Mouse (Mus musculus): ENCODE results near the gene Kcnq2. TPM values are rescaled to one million over a fixed set of nuclear protein-coding genes. Genes with fewer than 3 reads are reported as not detected.

The Kcnq2 gene
- polyA plus RNA-seq, 1 experiment from 2014 or later: 1.5 TPM

DNA sequence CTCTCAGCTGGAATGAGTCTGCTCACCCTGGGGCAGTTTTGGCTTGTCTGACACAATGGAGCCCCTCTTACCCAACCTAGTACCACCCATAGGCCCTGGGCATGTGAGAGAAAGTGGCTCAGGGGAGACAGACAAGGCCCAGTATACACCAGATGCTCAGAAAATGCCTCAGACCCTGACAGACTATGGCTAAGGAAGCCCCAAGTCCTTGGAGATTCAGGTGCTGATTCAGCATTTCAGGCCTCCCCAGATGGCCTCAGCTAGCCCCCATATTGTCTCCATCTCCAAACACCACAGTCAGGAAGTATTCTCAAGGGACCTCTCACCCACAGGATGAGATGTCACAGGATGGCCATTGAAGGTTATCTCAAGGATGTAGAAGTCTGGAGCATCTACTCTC lies 12.5 kb downstream of the Kcnq2 start:
- 0 out of 2 replicates have a peak, but pooled peaks cover 4% of the 10 kb centered on the region for H3K27me3 ChIP-seq (replicated peaks)
- H3K27ac ChIP-seq: no peak overlapping the region
- no peaks in the 10 kb centered on the region for H3K9me3 ChIP-seq
- H3K9ac ChIP-seq: no peak overlapping the region
- no peak overlapping the region for H3K4me2 ChIP-seq
- no peaks in the 10 kb centered on the region for H3K36me3 ChIP-seq
- H3K4me1 ChIP-seq: no peaks in the 10 kb centered on the region
- ATAC-seq (ENCODE audit: insufficient read depth, low FRiP score, low read depth): no peak
- H3K4me3 ChIP-seq (replicated peaks): no peak overlapping the region

DNA sequence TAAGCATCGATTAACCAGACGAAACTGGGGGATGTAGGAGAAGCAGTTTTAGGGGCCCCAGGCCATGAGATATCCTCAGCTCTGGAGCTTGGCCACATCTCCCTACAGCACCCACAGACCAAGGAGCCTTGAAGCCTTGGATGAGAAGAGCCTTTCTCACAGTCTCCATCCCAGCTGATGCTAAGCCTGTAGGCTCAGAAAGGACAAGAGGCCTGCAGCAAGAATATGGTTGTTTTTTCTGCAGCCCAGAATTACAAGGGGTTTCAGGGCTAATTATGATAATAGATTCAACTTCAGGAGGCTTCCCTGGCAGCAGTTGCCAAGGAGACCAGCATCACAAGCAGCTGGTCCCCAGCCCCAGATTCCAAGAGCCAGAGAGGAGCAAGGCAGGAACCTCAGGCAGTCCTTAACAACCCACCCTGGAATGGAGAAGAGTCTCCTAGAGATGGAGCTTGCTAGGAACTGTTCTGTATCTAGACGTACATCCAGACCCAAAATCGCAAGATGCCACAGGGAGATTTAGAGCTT lies 14.1 kb downstream of the Kcnq2 start:
- 79% methylated on average over 4 of the region's 4 CpGs for WGBS
- no peak overlapping the region for H3K27ac ChIP-seq
- H3K9ac ChIP-seq: no peak overlapping the region
- H3K4me1 ChIP-seq: no peaks in the 10 kb centered on the region
- no peaks in the 10 kb centered on the region; the same call in 1 of the 2 replicates for H3K27me3 ChIP-seq (replicated peaks)
- H3K4me3 ChIP-seq (replicated peaks): no peak overlapping the region
- no peak overlapping the region for H3K4me2 ChIP-seq
- ATAC-seq (ENCODE audit: insufficient read depth, low FRiP score, low read depth): no peak
- no peaks in the 10 kb centered on the region for H3K36me3 ChIP-seq
- H3K9me3 ChIP-seq: no peaks in the 10 kb centered on the region

DNA sequence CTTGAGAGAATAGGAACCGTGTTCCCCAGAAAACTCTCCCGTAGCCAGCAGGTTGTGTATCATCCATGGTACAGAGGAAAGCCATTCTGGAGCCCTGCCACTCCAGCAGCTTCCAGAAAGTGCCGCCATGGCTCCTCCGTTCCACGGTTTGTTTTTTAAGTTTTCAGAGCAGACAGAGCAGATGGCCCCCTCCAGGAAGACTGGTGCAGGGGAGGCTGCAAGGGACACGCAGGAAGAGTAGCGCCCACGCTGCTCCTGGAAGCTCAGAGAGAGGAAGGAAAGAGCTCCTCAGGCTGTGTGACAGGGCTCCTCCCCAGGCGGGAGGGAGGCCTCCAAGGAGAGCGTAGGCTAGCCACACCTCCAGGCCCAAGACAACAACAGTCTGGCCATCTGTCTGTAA lies 15.1 kb downstream of the Kcnq2 start:
- Histone ChIP-seq H3K9me3 (no peaks in the 10 kb centered on the region), H3K36me3 (no peaks in the 10 kb centered on the region), H3K4me1 (no peaks in the 10 kb centered on the region), H3K4me2 (no peak overlapping the region), H3K4me3 (replicated peaks) (no peak overlapping the region), H3K27ac (no peak overlapping the region), H3K27me3 (replicated peaks) (no peaks in the 10 kb centered on the region; the same call in 1 of the 2 replicates), H3K9ac (no peak overlapping the region)
- no peak for ATAC-seq (ENCODE audit: insufficient read depth, low FRiP score, low read depth)
- WGBS: 24% methylated on average over 10 of the region's 10 CpGs

DNA sequence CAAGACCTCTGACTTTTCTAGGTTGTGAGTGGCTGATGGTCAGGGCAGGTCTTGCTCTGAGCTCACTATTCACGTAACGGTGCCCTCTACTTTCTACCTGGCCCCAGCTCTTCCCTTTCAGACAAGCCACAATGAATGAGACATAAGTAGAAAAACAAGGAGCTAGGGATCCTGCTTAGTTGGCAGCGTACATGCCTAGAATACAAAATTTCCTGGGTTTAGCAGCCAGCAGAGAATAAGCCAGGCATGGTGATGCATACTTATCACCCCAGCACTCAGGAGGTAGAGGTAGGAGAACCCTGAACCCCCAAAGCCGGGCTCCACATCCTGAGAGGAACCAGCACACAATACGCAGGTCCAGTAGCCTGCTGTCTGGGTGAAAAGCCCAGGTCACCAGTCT lies 18.7 kb downstream of the Kcnq2 start:
- Histone ChIP-seq H3K4me2 (no peak overlapping the region), H3K27ac (no peak overlapping the region), H3K9me3 (no peaks in the 10 kb centered on the region), H3K36me3 (no peaks in the 10 kb centered on the region), H3K4me1 (no peaks in the 10 kb centered on the region), H3K4me3 (replicated peaks) (no peak overlapping the region), H3K27me3 (replicated peaks) (no peaks in the 10 kb centered on the region; the same call in 1 of the 2 replicates), H3K9ac (no peak overlapping the region)
- 72% methylated on average over 5 of the region's 5 CpGs for WGBS
- ATAC-seq (ENCODE audit: insufficient read depth, low FRiP score, low read depth): no peak

DNA sequence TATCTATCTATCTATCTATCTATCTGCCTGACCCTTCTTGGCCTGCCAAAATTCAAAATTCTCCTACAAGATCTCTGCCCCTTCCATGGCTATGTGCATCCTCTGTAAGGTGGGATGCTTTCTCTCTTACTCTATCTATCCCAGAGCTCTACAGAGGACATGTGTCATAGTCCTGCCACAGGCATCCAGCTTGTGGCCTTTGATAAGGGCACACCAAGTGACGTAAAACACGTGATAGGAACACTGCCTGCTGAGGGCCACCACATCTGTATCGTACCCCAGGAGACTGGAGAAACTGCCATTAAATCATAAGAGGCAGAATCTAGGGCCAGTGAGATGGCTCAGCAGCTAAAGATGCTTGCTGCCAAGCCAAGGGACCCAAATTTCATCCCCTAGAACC lies 19.7 kb downstream of the Kcnq2 start:
- no peaks in the 10 kb centered on the region for H3K4me1 ChIP-seq
- H3K27ac ChIP-seq: no peak overlapping the region
- H3K9ac ChIP-seq: no peak overlapping the region
- no peaks in the 10 kb centered on the region for H3K36me3 ChIP-seq
- H3K27me3 ChIP-seq (replicated peaks): no peaks in the 10 kb centered on the region; the same call in 1 of the 2 replicates
- peak; percentile 65; the same call in 1 of the 2 replicates for ATAC-seq (ENCODE audit: insufficient read depth, low FRiP score, low read depth)
- H3K4me3 ChIP-seq (replicated peaks): no peak overlapping the region
- 77% methylated on average over 3 of the region's 3 CpGs for WGBS
- no peaks in the 10 kb centered on the region for H3K9me3 ChIP-seq
- H3K4me2 ChIP-seq: no peak overlapping the region

DNA sequence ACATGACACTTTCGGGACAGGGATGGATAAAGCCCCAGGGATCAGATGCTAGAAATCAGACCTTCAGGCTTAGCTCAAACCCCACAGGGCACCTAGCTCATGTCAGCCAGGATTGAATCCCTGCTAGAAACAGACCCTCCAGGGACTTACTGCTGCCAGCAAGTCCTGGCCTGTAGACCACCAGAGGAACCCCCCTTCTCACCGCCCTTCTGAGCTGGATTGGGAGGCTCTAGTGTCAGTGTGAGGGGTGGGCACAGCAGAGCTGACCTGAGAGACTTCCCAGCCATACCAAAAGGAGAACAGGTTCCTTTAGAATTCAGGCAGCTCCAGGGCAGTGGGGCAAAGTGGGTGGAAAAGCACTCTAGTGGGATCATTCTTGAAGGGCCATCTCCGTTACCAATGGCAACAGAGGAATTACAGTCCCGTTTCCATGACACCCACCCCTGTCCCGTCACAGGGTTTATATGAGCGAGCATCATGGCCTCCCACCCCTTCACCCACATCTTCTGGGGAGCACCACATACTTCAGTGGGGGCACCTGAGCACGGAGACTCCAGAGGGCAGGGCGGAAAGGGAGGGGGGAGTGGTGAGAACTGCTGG lies 21.2 kb downstream of the Kcnq2 start:
- no peak overlapping the region for H3K4me3 ChIP-seq (replicated peaks)
- no peak overlapping the region for H3K27ac ChIP-seq
- H3K9ac ChIP-seq: no peak overlapping the region
- H3K4me1 ChIP-seq: no peaks in the 10 kb centered on the region
- no peaks in the 10 kb centered on the region for H3K9me3 ChIP-seq
- H3K27me3 ChIP-seq (replicated peaks): no peaks in the 10 kb centered on the region; the same call in 1 of the 2 replicates
- no peaks in the 10 kb centered on the region for H3K36me3 ChIP-seq
- no peak overlapping the region for H3K4me2 ChIP-seq
- no peak for ATAC-seq (ENCODE audit: insufficient read depth, low FRiP score, low read depth)
- 70% methylated on average over 8 of the region's 8 CpGs for WGBS

DNA sequence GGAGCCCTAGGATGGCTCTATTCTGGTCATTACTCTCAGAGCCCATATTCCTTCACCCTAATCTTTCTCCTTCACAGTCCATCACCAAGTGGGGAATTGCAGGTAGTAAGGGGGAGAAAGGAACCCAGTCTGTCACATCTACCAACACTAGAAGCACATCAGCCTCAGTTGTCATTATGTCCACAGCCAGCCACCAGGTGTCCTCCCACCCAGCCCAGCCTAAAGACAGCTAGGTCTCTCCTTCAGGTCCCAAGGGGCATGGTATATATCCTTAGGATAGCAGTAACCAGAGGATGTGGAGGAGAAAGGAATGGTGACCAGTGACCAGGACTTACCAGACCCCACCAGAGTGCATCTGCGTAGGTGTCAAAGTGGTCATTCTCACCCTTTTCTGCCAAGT lies 23.4 kb downstream of the Kcnq2 start:
- Histone ChIP-seq H3K4me3 (replicated peaks) (no peak overlapping the region), H3K4me1 (no peaks in the 10 kb centered on the region), H3K9me3 (no peaks in the 10 kb centered on the region), H3K4me2 (no peak overlapping the region), H3K27me3 (replicated peaks) (no peaks in the 10 kb centered on the region), H3K36me3 (no peaks in the 10 kb centered on the region), H3K9ac (no peak overlapping the region), H3K27ac (no peak overlapping the region)
- 69% methylated on average over 1 of the region's 1 CpGs for WGBS
- no peak for ATAC-seq (ENCODE audit: insufficient read depth, low FRiP score, low read depth)

DNA sequence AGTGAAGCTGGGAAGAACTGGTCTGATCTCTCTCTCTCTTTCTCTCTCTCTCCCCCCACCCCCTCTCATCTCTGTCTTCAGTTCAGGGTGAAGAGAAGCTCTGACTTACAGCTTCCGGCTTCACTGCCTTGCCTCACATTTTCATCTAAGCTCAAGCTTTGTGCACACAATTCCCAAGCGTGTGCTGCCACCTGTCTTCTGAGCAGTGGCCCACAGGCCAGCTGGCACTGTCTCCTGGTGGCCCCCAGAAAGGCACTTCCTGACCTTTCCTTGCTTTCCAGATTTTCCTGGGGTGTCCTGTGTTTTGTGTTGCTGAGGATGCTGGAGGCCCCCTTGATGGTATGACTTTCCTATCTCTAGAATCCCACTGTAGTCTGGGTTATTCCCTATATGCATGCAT lies 31.0 kb downstream of the Kcnq2 start:
- no peaks in the 10 kb centered on the region for H3K27me3 ChIP-seq (replicated peaks)
- no peak overlapping the region for H3K4me3 ChIP-seq (replicated peaks)
- no peak overlapping the region for H3K4me2 ChIP-seq
- 54% methylated on average over 2 of the region's 2 CpGs for WGBS
- H3K4me1 ChIP-seq: no peaks in the 10 kb centered on the region
- no peaks in the 10 kb centered on the region for H3K36me3 ChIP-seq
- no peak overlapping the region for H3K27ac ChIP-seq
- H3K9ac ChIP-seq: no peak overlapping the region
- no peak for ATAC-seq (ENCODE audit: insufficient read depth, low FRiP score, low read depth)
- no peaks in the 10 kb centered on the region for H3K9me3 ChIP-seq

DNA sequence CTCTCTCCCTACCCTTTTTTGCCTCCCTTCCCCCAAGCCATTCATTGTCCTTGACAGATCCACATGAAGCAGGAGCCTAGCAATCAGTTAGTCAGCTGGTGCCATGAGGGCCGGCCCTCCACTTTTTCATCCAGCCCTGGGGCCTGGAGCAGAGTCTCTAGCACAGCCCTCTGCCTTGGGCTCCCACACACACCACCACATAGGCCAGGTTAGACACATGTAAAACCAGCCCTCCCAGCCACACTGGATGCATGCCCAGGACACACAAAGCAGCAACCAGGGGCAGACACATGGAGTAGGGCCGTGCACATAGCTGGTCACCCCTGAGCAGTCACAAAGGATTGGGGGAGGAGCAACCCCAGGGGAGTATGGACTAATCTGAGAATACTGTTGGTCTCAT lies 32.9 kb downstream of the Kcnq2 start:
- no peak overlapping the region for H3K4me3 ChIP-seq (replicated peaks)
- no peaks in the 10 kb centered on the region for H3K9me3 ChIP-seq
- H3K27ac ChIP-seq: no peak overlapping the region
- H3K9ac ChIP-seq: no peak overlapping the region
- no peak for ATAC-seq (ENCODE audit: insufficient read depth, low FRiP score, low read depth)
- H3K36me3 ChIP-seq: no peaks in the 10 kb centered on the region
- no peak overlapping the region for H3K4me2 ChIP-seq
- 35% methylated on average over 2 of the region's 2 CpGs for WGBS
- no peaks in the 10 kb centered on the region for H3K4me1 ChIP-seq
- H3K27me3 ChIP-seq (replicated peaks): no peaks in the 10 kb centered on the region

DNA sequence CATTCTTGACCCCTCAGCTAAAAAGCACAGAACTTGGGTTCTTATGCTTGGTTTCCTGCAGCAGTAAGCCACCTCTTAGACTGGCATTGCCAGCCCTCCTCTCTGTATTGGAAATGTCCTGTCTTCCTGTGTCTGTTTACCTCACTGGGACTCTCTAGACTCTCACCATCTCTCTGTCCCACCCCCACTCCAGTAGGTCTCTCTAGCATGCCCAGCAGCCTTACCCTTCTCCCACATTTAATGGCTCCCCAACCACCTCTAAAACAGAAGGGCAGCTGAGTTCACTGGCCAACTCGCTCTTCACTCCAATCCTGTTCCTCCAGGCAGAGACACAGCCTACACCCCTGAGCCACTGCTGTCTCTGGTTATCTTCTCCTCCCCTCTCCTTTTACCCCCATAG lies 33.5 kb downstream of the Kcnq2 start:
- H3K36me3 ChIP-seq: no peaks in the 10 kb centered on the region
- WGBS: 53% methylated on average over 1 of the region's 1 CpGs
- H3K27ac ChIP-seq: no peak overlapping the region
- no peaks in the 10 kb centered on the region for H3K4me1 ChIP-seq
- H3K27me3 ChIP-seq (replicated peaks): 0 out of 2 replicates have a peak, but pooled peaks cover 5% of the 10 kb centered on the region
- ATAC-seq (ENCODE audit: insufficient read depth, low FRiP score, low read depth): no peak
- no peak overlapping the region for H3K4me2 ChIP-seq
- no peak overlapping the region for H3K4me3 ChIP-seq (replicated peaks)
- no peaks in the 10 kb centered on the region for H3K9me3 ChIP-seq
- H3K9ac ChIP-seq: no peak overlapping the region

DNA sequence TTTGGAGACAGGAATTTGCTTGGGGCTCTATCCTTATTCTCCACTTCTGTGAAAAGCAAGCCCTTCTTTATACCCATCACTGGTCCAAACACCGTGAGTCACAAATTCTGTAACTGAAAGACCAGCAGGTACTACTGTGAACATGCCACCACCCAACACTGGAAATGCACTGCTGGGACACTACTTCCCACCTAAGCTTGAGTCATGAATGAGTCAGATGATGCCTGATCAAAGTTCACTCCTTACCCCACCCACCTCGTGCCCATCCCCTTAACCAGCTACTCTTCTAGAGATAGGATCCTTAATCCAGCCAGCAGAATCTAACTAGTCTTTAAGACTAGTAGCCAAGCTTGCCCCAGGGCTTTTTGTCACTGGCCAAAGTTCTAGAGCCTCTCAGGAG lies 35.0 kb downstream of the Kcnq2 start:
- ATAC-seq (ENCODE audit: insufficient read depth, low FRiP score, low read depth): no peak
- Histone ChIP-seq H3K9me3 (no peaks in the 10 kb centered on the region), H3K27ac (no peak overlapping the region), H3K4me2 (no peak overlapping the region), H3K27me3 (replicated peaks) (0 out of 2 replicates have a peak, but pooled peaks cover 6% of the 10 kb centered on the region), H3K9ac (no peak overlapping the region), H3K4me1 (no peaks in the 10 kb centered on the region), H3K36me3 (no peaks in the 10 kb centered on the region), H3K4me3 (replicated peaks) (no peak overlapping the region)
- WGBS: 72% methylated on average over 2 of the region's 2 CpGs

DNA sequence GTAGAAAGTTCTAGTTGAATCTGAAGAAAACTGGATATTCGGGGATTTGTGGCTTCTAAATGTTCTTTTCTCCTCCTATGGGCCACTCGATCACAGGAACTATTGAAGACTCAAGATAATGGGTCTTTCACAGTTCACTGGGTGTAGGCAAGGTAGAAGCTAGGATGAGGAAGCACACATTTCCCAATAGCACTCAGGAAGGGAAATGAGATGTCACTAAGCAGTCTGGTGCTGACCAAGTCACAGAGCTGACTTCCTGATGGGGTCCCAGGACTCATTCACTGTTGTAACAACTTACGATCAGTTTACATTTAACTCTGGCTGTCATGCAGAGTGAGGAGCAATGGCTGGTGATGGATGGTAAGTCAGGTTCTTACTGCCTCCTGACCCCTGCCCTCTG lies 45.0 kb downstream of the Kcnq2 start:
- no peak for ATAC-seq (ENCODE audit: insufficient read depth, low FRiP score, low read depth)
- WGBS: 59% methylated on average over 3 of the region's 3 CpGs
- H3K27ac ChIP-seq: no peak overlapping the region

DNA sequence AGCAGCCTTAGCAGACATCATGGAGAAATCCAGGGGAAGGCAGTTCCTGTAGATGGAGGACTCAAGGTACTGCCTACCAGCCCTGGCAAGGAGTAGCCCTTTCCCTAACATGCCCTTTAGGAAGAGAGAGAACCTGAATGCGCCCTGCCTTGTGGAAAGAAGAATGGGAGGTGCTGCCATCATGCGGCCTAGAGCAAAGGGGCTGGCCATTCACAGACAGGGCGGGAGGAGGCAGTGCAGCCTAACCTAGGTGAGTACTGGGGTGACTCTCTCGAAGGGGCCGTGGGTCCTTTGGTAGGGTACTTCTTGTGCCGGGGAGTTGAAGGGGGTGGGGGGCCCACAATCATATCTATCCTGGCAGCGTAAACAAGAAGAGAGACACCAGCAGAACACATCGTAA lies 50.1 kb downstream of the Kcnq2 start:
- WGBS: 53% methylated on average over 8 of the region's 8 CpGs
- Histone ChIP-seq H3K4me3 (replicated peaks) (no peak overlapping the region), H3K27ac (no peak overlapping the region), H3K27me3 (replicated peaks) (no peaks in the 10 kb centered on the region), H3K36me3 (no peaks in the 10 kb centered on the region), H3K4me2 (no peak overlapping the region), H3K9ac (no peak overlapping the region), H3K9me3 (no peaks in the 10 kb centered on the region), H3K4me1 (0 out of 2 replicates have a peak, but pooled peaks cover 5% of the 10 kb centered on the region)
- ATAC-seq (ENCODE audit: insufficient read depth, low FRiP score, low read depth): no peak

More for the DNA sequence above, 45.0 kb downstream of the Kcnq2 start:
- Histone ChIP-seq H3K4me3 (replicated peaks) (no peak overlapping the region), H3K36me3 (no peaks in the 10 kb centered on the region), H3K27me3 (replicated peaks) (0 out of 2 replicates have a peak, but pooled peaks cover 3% of the 10 kb centered on the region), H3K9me3 (no peaks in the 10 kb centered on the region), H3K4me2 (no peak overlapping the region), H3K4me1 (no peaks in the 10 kb centered on the region), H3K9ac (no peak overlapping the region)
